Mouse (Mus musculus) hindlimb bud, embryonic 11.5 days (tissue): ENCODE data around the gene Ldlrad2.

Source experiments
- DNase-seq: peaks from one replicate; pipeline ENCODE4 v3.0.0-alpha.2; 2012; ENCODE audit warnings: low read depth, low spot score; ENCODE audit errors: extremely low spot score

Ldlrad2 gene

DNA sequence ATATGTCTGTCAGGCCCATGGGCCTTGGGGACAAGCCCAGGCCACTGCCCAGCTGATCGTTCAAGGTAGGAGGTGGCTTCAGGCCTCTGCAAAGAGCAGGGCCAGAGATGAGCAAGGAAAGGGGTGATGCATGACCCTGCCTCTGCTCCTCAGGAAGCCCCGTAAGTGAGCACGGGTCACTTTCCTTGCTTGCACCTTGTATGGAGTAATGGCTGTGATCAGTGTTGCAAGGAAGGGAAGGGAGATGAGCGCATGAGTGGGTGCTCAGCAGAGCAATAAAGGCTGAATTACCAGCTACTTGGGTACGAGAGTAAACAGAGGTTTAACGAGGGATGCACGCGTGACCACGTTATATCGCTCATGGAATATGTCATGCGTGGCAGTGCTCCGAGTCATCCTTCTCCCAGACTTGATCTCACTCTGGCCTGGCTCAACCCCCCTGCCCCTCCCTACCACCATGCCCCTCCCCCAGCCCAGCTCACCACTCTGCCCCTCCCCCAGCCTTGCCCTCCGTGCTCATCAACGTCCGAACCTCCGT lies 17.6 kb downstream of the Ldlrad2 start:
- no peak for DNase-seq

DNA sequence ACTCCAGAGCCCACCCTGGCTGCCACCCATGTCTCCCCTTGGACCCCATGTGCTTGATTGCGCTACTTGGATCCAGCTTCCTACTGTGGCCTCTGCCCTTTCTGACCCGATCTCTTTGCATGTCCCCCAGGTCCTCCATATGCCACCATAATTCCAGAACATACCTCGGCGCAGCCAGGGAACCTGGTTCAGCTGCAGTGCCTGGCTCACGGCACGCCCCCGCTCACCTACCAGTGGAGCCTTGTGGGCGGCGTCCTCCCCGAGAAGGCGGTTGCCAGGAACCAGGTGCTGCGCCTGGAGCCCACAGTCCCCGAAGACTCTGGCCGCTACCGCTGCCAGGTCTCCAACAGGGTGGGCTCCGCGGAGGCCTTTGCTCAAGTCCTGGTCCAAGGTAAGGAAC lies 20.9 kb downstream of the Ldlrad2 start:
- no peak for DNase-seq

DNA sequence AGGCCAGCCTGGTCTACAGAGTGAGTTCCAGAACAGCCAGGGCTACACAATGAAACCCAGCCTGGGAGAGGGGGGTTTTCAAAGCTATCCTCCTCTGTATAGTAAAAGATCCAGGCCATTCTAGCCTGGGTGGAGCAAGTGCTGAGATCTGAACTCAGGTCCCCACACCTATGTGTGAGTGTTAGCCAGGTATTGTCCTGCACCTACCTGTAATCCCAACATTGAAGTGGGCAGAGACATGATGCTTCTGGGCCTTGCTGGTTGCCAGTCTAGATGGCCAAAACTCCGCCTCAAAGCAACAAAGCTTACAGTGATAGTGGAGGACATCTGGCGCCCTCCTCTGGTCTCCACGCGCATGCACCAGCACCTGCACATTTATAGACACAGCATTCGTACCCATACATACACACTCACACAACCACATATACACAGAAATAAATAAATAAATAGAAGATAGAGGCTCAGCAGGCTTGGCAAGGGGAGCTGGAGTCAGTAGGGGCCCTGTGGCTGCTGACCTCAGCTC lies 28.3 kb downstream of the Ldlrad2 start:
- no peak for DNase-seq

DNA sequence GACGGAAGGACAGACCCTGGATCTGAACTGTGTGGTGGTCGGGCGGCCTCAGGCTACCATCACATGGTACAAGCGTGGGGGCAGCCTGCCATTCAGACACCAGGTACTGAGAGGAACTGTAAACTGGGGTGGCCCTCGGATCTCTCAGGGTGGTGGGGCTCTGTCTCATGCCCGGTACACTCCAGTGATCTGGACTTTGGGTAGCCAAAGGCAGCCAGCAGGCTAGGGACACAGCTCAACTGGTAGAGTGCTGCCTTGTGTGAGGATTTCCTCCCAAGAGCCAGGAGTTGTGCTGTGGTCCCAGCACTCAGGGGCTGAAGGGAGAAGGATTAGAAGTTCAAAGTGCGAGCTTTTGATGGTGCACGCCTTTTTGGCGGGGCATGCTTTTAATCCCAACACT lies 28.8 kb downstream of the Ldlrad2 start:
- DNase-seq: no peak

DNA sequence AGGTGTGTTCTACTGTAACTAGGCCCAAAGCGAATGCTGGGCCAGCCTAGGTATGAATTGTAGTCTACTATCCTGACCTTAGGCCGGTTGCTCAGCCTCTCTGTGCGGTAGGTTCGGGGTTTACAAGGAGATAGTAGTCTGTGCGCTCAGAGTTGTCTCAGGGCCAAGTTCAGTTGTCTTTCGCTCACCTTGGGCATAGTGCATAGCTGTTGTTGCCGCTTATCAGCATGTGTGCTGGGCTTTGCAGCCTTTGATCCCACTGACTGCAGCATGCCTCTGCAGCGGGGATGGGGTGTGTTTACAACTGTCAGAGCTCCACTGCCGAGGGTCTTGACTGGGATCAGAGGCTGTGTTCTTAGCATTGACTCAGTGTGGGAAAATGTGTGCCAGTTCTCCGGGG lies 31.4 kb downstream of the Ldlrad2 start:
- DNase-seq: no peak

DNA sequence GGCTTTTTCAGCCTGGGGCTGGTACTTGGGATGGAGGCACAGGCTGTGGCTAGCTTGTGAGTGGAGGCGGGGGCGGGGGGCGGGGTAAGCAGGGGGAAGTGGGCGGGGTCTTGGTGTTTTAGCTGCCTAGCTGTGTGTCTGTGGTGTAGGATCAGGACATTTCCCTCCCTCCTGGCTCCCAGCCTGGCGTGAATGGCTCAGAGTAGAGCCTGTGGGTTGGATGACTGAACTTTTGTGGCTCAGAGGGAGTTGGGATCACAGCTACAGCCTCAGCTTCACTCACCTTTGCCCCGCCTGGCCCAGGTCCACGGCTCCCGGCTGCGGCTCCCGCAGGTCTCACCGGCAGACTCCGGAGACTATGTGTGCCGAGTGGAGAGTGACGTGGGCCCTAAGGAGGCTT lies 34.0 kb downstream of the Ldlrad2 start:
- no peak for DNase-seq

DNA sequence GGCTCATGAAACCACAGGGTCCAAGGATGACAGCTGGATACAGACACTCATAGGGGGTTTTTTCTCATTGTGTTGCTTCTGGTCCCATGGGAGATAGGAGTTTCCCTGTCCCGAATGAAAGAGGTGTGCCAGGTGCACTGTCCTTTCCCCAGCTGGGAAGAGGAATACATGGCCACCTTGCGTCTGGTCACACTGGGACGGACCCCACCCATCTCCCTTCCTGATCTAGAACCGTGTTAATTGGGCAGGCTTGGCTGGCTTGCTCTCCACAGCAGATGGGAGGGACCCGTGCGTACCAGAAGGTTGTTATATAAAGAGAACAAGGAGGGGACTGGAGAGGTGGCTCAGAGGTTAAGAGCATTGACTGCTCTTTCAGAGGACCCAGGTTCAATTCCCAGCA lies 46.5 kb downstream of the Ldlrad2 start:
- no peak for DNase-seq

DNA sequence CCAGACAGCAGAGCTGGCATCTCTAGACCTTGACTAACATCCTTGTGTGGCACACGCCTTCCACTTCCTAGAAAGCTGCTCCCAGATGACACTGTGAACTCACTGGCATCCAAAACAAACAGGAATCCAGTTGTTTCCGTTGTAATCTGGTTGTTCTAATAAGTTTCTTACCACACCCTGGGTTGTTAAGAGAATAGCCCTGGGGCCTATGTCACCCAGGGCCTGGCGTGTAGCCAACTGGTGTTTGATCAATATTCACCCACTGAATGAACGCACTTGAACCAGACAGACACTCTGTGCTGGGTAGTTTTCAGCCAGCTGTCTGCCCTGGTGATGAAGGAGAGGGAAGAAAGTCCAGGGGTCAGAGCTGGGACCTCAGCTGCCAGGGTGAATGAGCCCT lies 47.0 kb downstream of the Ldlrad2 start:
- no peak for DNase-seq

DNA sequence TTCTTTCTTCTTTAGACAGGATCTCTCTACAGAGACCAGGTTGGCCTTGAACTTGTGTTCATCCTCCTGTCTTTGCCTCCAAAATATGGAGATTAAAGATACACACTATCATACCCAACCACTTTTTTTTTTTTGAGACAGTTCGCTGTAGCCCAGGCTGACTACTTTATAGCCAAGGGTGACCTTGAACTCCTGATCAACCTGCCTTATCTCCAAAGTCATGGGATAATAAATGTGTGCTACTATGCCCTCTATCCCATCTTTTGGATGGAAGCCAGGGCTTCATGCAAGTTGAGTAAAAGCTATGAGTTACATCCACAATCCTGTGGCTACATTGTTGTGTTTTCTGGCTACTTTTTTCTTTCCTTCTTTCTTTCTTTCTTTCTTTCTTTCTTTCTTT lies 48.9 kb downstream of the Ldlrad2 start:
- DNase-seq: no peak
